Mouse (Mus musculus) layer of hippocampus, adult 6 months (tissue): ENCODE results near the gene Tmem267. TPM values are rescaled to one million over a fixed set of nuclear protein-coding genes. Genes with fewer than 3 reads are reported as not detected.

ENCODE experiments used
- long read RNA-seq, 2 experiments: library from polyadenylated mRNA; unstranded; transcript quantifications; one replicate each; pipeline ENCODE4 v2.0.0; 2019 to 2020
- polyA plus RNA-seq: library from polyadenylated mRNA; unstranded; fragments of <200 nt; fragmentation: Nextera tagmentation; gene quantifications from 2 replicates; pipeline ENCODE4 v1.2.3, GENCODE M21; 2021

Gene Tmem267
- polyA plus RNA-seq: 8.8 and 9.7 TPM in 2 replicates
- long read RNA-seq, experiment 1, partial matches to known transcripts: 0 of 18 reads
- long read RNA-seq, experiment 1, other reads (novel, unspliced or antisense): 14 of 18 reads
- long read RNA-seq, experiment 2, transcript Tmem267-205 (3 exons, 1,789 nt): major isoform, 12 of 28 reads
- long read RNA-seq, experiment 2, partial matches to known transcripts: 0 of 28 reads
- long read RNA-seq, experiment 2, other reads (novel, unspliced or antisense): 15 of 28 reads

DNA sequence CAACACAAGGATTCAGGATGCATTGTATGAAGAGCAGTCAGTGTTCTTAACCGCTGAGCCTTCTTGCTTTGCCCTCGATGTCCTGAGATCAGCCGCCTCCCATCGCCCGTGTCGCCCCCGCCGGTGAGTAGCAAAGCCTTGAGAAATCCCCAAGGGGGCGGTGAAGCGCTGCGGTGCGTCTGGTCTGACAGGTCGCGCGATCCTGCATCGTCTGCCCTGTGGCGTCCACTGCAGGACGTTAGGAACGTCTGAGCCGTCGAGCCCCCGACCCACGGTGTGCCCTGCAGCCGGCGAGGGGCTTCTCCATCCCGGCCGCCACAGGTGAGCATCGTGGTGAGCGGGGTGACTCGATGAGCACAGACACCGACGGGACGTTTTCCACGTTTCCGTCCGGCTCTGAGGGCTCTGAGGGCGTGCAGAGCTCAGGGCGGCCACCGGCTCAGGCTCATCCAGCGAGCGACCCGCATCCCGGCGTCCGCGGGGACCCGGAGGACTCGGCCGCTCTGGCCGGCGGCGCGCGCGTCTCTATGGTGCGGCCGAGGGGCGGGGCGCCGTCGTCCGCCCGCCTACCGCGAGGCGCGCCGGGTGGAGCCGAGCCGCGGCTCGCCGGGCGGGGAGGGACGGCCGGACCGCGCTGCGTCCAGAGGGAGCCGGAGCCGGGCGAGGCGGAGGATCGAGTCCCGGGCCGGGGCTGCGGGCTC lies at the start of gene Tmem267, which contains the start of gene 3110070M22Rik:
Tmem267 (plus strand) TSS at position 160 of the 701 bp plus-strand sequence.
3110070M22Rik (minus strand) TSS at position 504 of the 701 bp plus-strand sequence.

DNA sequence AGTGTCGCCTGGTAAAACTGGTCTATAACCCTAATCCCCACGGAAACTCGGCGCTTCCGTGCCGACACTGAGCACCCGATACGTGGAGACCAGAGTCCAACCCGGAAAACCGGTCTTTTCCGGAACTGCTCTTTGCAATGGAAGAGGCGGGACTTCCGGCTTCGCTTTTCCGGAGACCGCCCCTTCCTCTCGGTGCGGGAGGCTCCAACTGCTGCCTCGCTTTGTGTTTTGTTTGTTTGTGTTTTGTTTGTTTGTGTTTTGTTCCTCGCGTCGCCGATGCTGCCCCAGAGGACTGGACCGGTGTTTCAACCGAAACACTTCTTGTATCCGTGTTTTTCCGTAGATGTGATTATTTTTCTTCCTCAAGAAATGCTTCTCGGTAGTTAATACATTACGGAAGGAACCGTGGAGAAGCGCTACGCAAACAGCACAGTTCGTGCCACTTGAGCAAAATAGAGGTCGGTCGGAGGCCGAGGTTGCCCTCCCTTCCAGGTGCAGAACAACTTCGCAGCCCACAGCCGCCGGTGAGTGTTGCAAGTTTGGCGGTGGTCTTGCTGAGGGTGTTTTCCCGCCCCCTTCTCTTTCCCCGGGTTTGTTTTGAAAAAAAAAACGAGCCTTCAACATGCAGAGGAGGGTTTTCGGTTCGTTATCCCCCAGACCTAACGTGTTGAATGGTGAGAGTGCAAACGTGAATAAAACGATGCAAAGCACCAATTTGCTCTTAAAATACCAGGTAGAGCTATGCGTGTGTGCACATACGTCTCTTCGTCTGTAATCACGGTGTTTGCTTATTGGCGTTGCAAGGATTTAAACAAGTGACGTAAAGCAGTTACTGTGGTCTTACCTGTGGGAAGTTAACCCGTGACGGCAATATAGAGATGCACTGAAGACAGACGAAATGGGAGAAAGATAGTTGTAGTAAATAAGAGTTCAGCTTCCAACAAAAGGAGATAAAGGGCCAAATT lies 25.0 kb upstream of the Tmem267 start, which contains the start of gene 4833420G17Rik:
4833420G17Rik (plus strand) TSS at position 173 of the 965 bp plus-strand sequence.

DNA sequence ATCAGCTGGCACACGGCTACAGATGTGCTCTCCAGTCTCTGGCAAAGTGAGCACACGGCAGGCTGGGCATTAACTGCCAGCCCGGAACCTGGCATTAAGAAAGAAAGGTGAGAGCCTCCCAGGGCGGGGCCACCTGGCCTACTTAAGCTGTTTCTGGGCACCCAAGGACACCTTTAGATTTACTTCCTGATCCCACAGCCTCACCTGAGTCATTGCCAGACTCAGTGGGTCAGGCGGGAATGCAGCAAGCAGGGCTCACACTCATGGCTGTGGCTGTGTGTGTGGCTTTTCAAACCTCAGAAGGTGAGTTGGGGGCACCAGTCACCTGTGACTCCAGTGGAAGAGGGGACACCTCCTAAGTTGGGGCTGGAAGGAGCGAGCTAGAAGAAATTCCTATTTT lies 135.8 kb downstream of the Tmem267 start, which contains the start of gene Ccl28:
Ccl28 (plus strand) TSS at position 186 of the 400 bp plus-strand sequence.

Other genes with a start within 250 kb of the Tmem267 start
- 86.2 and 153 TPM in 2 replicates for gene Paip1, start 59.4 kb upstream of the Tmem267 start, polyA plus RNA-seq
- 24.5 and 27.5 TPM in 2 replicates for gene 4833420G17Rik, start 25.3 kb upstream of the Tmem267 start, polyA plus RNA-seq
- gene 3110070M22Rik, start 344 bp downstream of the Tmem267 start, polyA plus RNA-seq: 3.7 and 4.6 TPM in 2 replicates
- 0.10 and 0.28 TPM in 2 replicates for gene Ccl28, start 135.8 kb downstream of the Tmem267 start, polyA plus RNA-seq
- 138 and 168 TPM in 2 replicates for gene Hmgcs1, start 202.3 kb downstream of the Tmem267 start, polyA plus RNA-seq